ENCODE assay signal across 27 mouse cellular contexts in the genomic region with DNA sequence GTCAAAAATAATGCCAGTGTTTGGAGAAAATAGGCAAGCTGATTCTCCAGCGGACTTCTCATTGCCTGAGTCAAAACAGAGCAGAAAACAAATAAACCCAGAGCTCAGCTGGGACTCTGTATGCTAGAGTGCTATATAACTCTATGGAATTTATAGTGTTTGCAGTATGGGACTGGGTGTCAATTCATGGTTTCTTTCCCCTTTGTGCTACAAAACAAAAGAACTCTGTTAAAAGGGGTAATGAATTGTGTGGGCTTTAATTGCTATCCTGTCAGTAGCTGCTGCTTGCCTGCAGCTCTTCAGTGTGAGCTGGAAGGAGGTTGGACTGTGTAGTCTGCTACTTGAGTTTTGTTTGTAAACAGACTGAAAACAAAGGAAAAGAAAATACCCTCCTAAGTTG. TPM values are rescaled to one million over a fixed set of nuclear protein-coding genes. Genes with fewer than 3 reads are reported as not detected.
DNase-seq lines count a peak whose midpoint lies in the region; ATAC-seq and TF ChIP-seq lines count a peak whose summit lies in the region.
"Had no signal": no experiment of that assay in that cellular context is flagged by ENCODE, and none has a peak within 500 bp of the region (broad histone marks: within the 10 kb centered on the region; RNA-seq: fewer than 3 reads in every experiment).

No protein-coding gene starts in this region.

- no peak overlapping the region for H3K4me2 ChIP-seq in hindbrain, embryonic 11.5 days (replicated peaks; ENCODE audit: low read depth, low read length)
- no peak overlapping the region for H3K4me2 ChIP-seq in forebrain, embryonic 14.5 days (ENCODE audit: low read length)
- H3K4me2 ChIP-seq in intestine, embryonic 16.5 days (ENCODE audit: low read depth, low read length) = no peak overlapping the region
- H3K4me2 ChIP-seq: embryonic facial prominence, embryonic 15.5 days; kidney, embryonic 15.5 days; limb, embryonic 13.5 days; liver, embryonic 12.5 days; midbrain, embryonic 12.5 days had no signal

- H3K27me3 ChIP-seq in hindbrain, embryonic 11.5 days (ENCODE audit: control insufficient read depth, insufficient read depth, low read length) = no peaks in the 10 kb centered on the region
- H3K27me3 ChIP-seq in hindbrain, embryonic 10.5 days (ENCODE audit: insufficient read depth, poor library complexity, severe bottlenecking) = no peaks in the 10 kb centered on the region
- H3K27me3 ChIP-seq in forebrain, embryonic 14.5 days (replicated peaks; ENCODE audit: control insufficient read depth, insufficient read depth, low read length) = no peaks in the 10 kb centered on the region
- H3K27me3 ChIP-seq in intestine, embryonic 16.5 days (replicated peaks; ENCODE audit: control insufficient read depth, insufficient read depth, low read length) = no peaks in the 10 kb centered on the region
- H3K27me3 ChIP-seq: CH12.LX; embryonic facial prominence, embryonic 15.5 days; kidney, embryonic 15.5 days; limb, embryonic 13.5 days; liver, embryonic 12.5 days; midbrain, embryonic 12.5 days; Patski had no signal

- H3K36me3 ChIP-seq in hindbrain, embryonic 11.5 days (ENCODE audit: control insufficient read depth, insufficient read depth, low read length) = no peaks in the 10 kb centered on the region
- H3K36me3 ChIP-seq in hindbrain, embryonic 10.5 days = no peaks in the 10 kb centered on the region
- no peaks in the 10 kb centered on the region for H3K36me3 ChIP-seq in forebrain, embryonic 14.5 days (ENCODE audit: control insufficient read depth, insufficient read depth, low read length)
- H3K36me3 ChIP-seq in intestine, embryonic 16.5 days (ENCODE audit: control insufficient read depth, insufficient read depth, low read length) = no peaks in the 10 kb centered on the region
- H3K36me3 ChIP-seq: embryonic facial prominence, embryonic 15.5 days; G1E; kidney, embryonic 15.5 days; limb, embryonic 13.5 days; liver, embryonic 12.5 days; midbrain, embryonic 12.5 days had no signal

- 32% methylated on average over 1 of the region's 1 CpGs for WGBS in hindbrain, embryonic 11.5 days
- WGBS in hindbrain, embryonic 10.5 days = 25% methylated on average over 1 of the region's 1 CpGs
- WGBS in forebrain, embryonic 14.5 days = 3% methylated on average over 1 of the region's 1 CpGs
- 23% methylated on average over 1 of the region's 1 CpGs for WGBS in intestine, embryonic 16.5 days

- H3K4me1 ChIP-seq in hindbrain, embryonic 11.5 days (replicated peaks; ENCODE audit: control insufficient read depth, insufficient read depth, low read length) = no peaks in the 10 kb centered on the region
- 0 out of 2 replicates have a peak, but pooled peaks cover 2% of the 10 kb centered on the region for H3K4me1 ChIP-seq in hindbrain, embryonic 10.5 days (replicated peaks)
- H3K4me1 ChIP-seq in forebrain, embryonic 14.5 days (ENCODE audit: control insufficient read depth, insufficient read depth, low read length) = no peaks in the 10 kb centered on the region
- no peaks in the 10 kb centered on the region for H3K4me1 ChIP-seq in intestine, embryonic 16.5 days (ENCODE audit: control insufficient read depth, insufficient read depth, low read length)
- H3K4me1 ChIP-seq: embryonic facial prominence, embryonic 15.5 days; kidney, embryonic 15.5 days; limb, embryonic 13.5 days; liver, embryonic 12.5 days; midbrain, embryonic 12.5 days had no signal

- no peaks in the 10 kb centered on the region for H3K9me3 ChIP-seq in hindbrain, embryonic 11.5 days (ENCODE audit: control insufficient read depth, low read length)
- no peaks in the 10 kb centered on the region for H3K9me3 ChIP-seq in hindbrain, embryonic 10.5 days
- no peaks in the 10 kb centered on the region for H3K9me3 ChIP-seq in forebrain, embryonic 14.5 days (replicated peaks; ENCODE audit: control insufficient read depth, low read length)
- H3K9me3 ChIP-seq in intestine, embryonic 16.5 days (ENCODE audit: control insufficient read depth, low read length) = no peaks in the 10 kb centered on the region
- H3K9me3 ChIP-seq: embryonic facial prominence, embryonic 15.5 days; G1E; kidney, embryonic 15.5 days; limb, embryonic 13.5 days; liver, embryonic 12.5 days; midbrain, embryonic 12.5 days had no signal

- H3K9ac ChIP-seq in hindbrain, embryonic 11.5 days (ENCODE audit: low read depth, low read length) = no peak overlapping the region
- H3K9ac ChIP-seq in forebrain, embryonic 14.5 days (ENCODE audit: low read length) = no peak overlapping the region
- no peak overlapping the region for H3K9ac ChIP-seq in intestine, embryonic 16.5 days (ENCODE audit: low read depth, low read length)
- H3K9ac ChIP-seq: embryonic facial prominence, embryonic 15.5 days; kidney, embryonic 15.5 days; limb, embryonic 13.5 days; liver, embryonic 12.5 days; midbrain, embryonic 12.5 days had no signal

- no peak overlapping the region for H3K4me3 ChIP-seq in hindbrain, embryonic 11.5 days (ENCODE audit: low read depth, low read length)
- no peak overlapping the region for H3K4me3 ChIP-seq in hindbrain, embryonic 10.5 days
- H3K4me3 ChIP-seq in forebrain, embryonic 14.5 days (ENCODE audit: low read depth, low read length) = no peak overlapping the region
- no peak overlapping the region for H3K4me3 ChIP-seq in intestine, embryonic 16.5 days (ENCODE audit: low read length)
- H3K4me3 ChIP-seq: embryonic facial prominence, embryonic 15.5 days; kidney, embryonic 15.5 days; limb, embryonic 13.5 days; liver, embryonic 12.5 days; midbrain, embryonic 12.5 days had no signal

- ATAC-seq in hindbrain, embryonic 11.5 days (ENCODE audit: low FRiP score) = peak; percentile 61; the same call in 1 of the 2 replicates
- peak; percentile 42; the same call in 1 of the 2 replicates for ATAC-seq in forebrain, embryonic 14.5 days
- ATAC-seq in intestine, embryonic 16.5 days = no peak
- ATAC-seq: liver, embryonic 12.5 days; Patski had no signal

- no peak for TF ChIP-seq CTCF in brain, embryonic 14.5 days (IDR thresholded peaks at IDR 0.05; ENCODE audit: borderline replicate concordance, extremely low read depth, insufficient read depth, insufficient read length)

- no peak for DNase-seq in hindbrain, embryonic 11.5 days (ENCODE audit: low spot score)
- no peak for DNase-seq in hindbrain, embryonic 10.5 days (ENCODE audit: low spot score)
- DNase-seq in brain, embryonic 14.5 days (ENCODE audit: low read depth) = peak; percentile 66
- peak; percentile 48 for DNase-seq in forebrain, embryonic 14.5 days (ENCODE audit: low spot score)
- DNase-seq in retina, embryonic 14.5 days (ENCODE audit: low spot score) = peak; percentile 42
- DNase-seq in gastrocnemius, adult 8-10 months (ENCODE audit: low spot score in 2 of 2) = no peak
- DNase-seq: B cell, adult 2 months; cerebellum, adult 18-20 months; cerebellum, postnatal 14 days; kidney, adult 11 months; kidney, postnatal 4 days; lung, adult 18-20 months; lung, postnatal 10 days had no signal

- no peak for TF ChIP-seq POLR2A in brain, embryonic 14.5 days (IDR thresholded peaks at IDR 0.05; ENCODE audit: borderline replicate concordance, extremely low read depth, insufficient read depth, insufficient read length, poor library complexity, severe bottlenecking)

- no peak overlapping the region for H3K27ac ChIP-seq in hindbrain, embryonic 11.5 days (ENCODE audit: low read depth, low read length)
- no peak overlapping the region for H3K27ac ChIP-seq in hindbrain, embryonic 10.5 days
- no peak overlapping the region for H3K27ac ChIP-seq in forebrain, embryonic 14.5 days (ENCODE audit: low read depth, low read length)
- H3K27ac ChIP-seq in intestine, embryonic 16.5 days (ENCODE audit: low read length) = no peak overlapping the region
- H3K27ac ChIP-seq: embryonic facial prominence, embryonic 15.5 days; kidney, embryonic 15.5 days; limb, embryonic 13.5 days; liver, embryonic 12.5 days; midbrain, embryonic 12.5 days had no signal

RNA-seq across cellular contexts. Expression of a gene that starts 55.3 kb away (rescaled TPM):
- polyA plus RNA-seq in hindbrain, embryonic 11.5 days (2014; fragmentation: Nextera tagmentation; extraction: Ambion mirVana) = not detected in 2 replicates
- not detected in 2 replicates for polyA plus RNA-seq in hindbrain, embryonic 10.5 days (2016; fragmentation: Nextera tagmentation; extraction: Ambion mirVana)
- polyA plus RNA-seq in brain, embryonic 14.5 days (2012; rRNA removed) = not detected in 2 replicates
- not detected in 2 replicates for polyA plus RNA-seq in forebrain, embryonic 14.5 days (2014; fragmentation: Nextera tagmentation; extraction: Ambion mirVana)
- 1 to 10 TPM in 1 of 4 experiments, under 1 TPM in 1, not detected in 2; 0.76 to 1.7 TPM for total RNA-seq in gastrocnemius, adult 8-10 months (2022)
- polyA plus RNA-seq in intestine, embryonic 16.5 days (2015; fragmentation: Nextera tagmentation; extraction: Ambion mirVana) = not detected in 2 replicates
- total RNA-seq: CH12.LX; monocyte, adult 5-6 weeks; neutrophil, adult 5-6 weeks had no signal
- polyA plus RNA-seq: embryonic facial prominence, embryonic 15.5 days; heart, embryonic 14.5 days; kidney, embryonic 15.5 days; limb, embryonic 13.5 days; liver, embryonic 12.5 days; midbrain, embryonic 12.5 days; spleen, adult 2 months; testis, adult 2 months had no signal

Comparison
In these comparisons a context has a peak if more than half of its experiments do, and no peak if none do; other contexts are left out.
1. DNase-seq: peak in brain, embryonic 14.5 days (single experiment), forebrain, embryonic 14.5 days (single experiment) and retina, embryonic 14.5 days (single experiment); none in hindbrain, embryonic 11.5 days (single experiment), hindbrain, embryonic 10.5 days (single experiment) and gastrocnemius, adult 8-10 months (0 of 2).